Mouse (Mus musculus) MEL (cell line): Measurements from ENCODE around the gene Cdc42bpb. TPM values are rescaled to one million over a fixed set of nuclear protein-coding genes. Genes with fewer than 3 reads are reported as not detected.
A peak's percentile ranks its signal among the peaks of the same experiment; 100 is the strongest.

Source experiments
- DNase-seq: peaks from one replicate; pipeline ENCODE4 v3.0.0; 2011; ENCODE audit warnings: low read depth, low spot score
- H3K27ac ChIP-seq: 2 replicates; pipeline ENCODE4 v1.5.1; 2012; ENCODE audit warnings: low read depth, mild to moderate bottlenecking, control low read depth, low read length, moderate library complexity; ENCODE audit not compliant: control insufficient read depth
- H3K27me3 ChIP-seq, 2 experiments: fragments of 150-350 bp in 1 of 2; sonication (generic) in 1 of 2; 2 replicates each; pipeline ENCODE4 v1.6.1; 2012; ENCODE audit warnings: low read length in 2 of 2, mild to moderate bottlenecking in 2 of 2, improper control_type of control experiment in 1 of 2, moderate library complexity in 1 of 2; ENCODE audit not compliant: insufficient read depth in 2 of 2, control insufficient read depth in 1 of 2
- H3K36me3 ChIP-seq, 2 experiments: 2 replicates each; pipeline ENCODE4 v1.6.1; 2012 to 2014; ENCODE audit warnings: low read length in 2 of 2, improper control_type of control experiment in 1 of 2, inconsistent platforms in 1 of 2, mild to moderate bottlenecking in 1 of 2; ENCODE audit not compliant: insufficient read depth in 2 of 2, control insufficient read depth in 1 of 2
- H3K4me1 ChIP-seq, 2 experiments: fragments of 150-350 bp in 1 of 2; sonication (generic) in 1 of 2; 2 replicates each; pipeline ENCODE4 v1.6.1; 2012; ENCODE audit warnings: low read length in 2 of 2, improper control_type of control experiment in 1 of 2, mild to moderate bottlenecking in 1 of 2; ENCODE audit not compliant: insufficient read depth in 2 of 2, control insufficient read depth in 1 of 2
- H3K4me3 ChIP-seq, 2 experiments: fragments of 150-350 bp in 1 of 2; sonication (generic) in 1 of 2; 2 replicates each; pipeline ENCODE4 v1.5.1; 2012; ENCODE audit warnings: low read depth in 2 of 2, low read length in 2 of 2, mild to moderate bottlenecking in 2 of 2, moderate library complexity in 2 of 2, control low read depth in 1 of 2, improper control_type of control experiment in 1 of 2; ENCODE audit not compliant: control insufficient read depth in 1 of 2, insufficient read depth in 1 of 2
- H3K79me2 ChIP-seq: 2 replicates; pipeline ENCODE4 v1.6.1; 2012; ENCODE audit warnings: mild to moderate bottlenecking, low read length, moderate library complexity; ENCODE audit not compliant: control insufficient read depth, poor library complexity, insufficient read depth
- H3K9ac ChIP-seq: 2 replicates; pipeline ENCODE4 v1.6.1; 2012; ENCODE audit warnings: low read depth, mild to moderate bottlenecking, control low read depth, low read length, moderate library complexity; ENCODE audit not compliant: control insufficient read depth, poor library complexity, severe bottlenecking
- H3K9me3 ChIP-seq: fragments of 150-350 bp; sonication (generic); replicated peaks from 2 replicates; pipeline ENCODE4 v1.6.1; 2012; ENCODE audit warnings: mild to moderate bottlenecking, low read length, improper control_type of control experiment, moderate library complexity; ENCODE audit not compliant: insufficient read depth
- CHD1 ChIP-seq: IDR thresholded peaks from 2 replicates; pipeline ENCODE4 v1.6.1; 2012; ENCODE audit warnings: low read depth, mild to moderate bottlenecking, inconsistent platforms, low read length, improper control_type of control experiment
- CTCF ChIP-seq, 3 experiments: IDR thresholded peaks in 2 of 3; conservative IDR thresholded peaks in 1 of 3; 2 replicates each; pipeline ENCODE4 v1.5.1; 2011 to 2012; ENCODE audit warnings: low read length in 3 of 3, low read depth in 2 of 3, mild to moderate bottlenecking in 2 of 3, improper control_type of control experiment in 1 of 3, inconsistent platforms in 1 of 3, mixed read lengths in 1 of 3, moderate library complexity in 1 of 3; ENCODE audit not compliant: control insufficient read depth in 1 of 3, insufficient read depth in 1 of 3, poor library complexity in 1 of 3, severe bottlenecking in 1 of 3
- ELF1 ChIP-seq: IDR thresholded peaks from 2 replicates; pipeline ENCODE4 v1.6.1; 2014; ENCODE audit warnings: low read depth, mild to moderate bottlenecking, inconsistent platforms, low read length, improper control_type of control experiment, moderate library complexity
- ETS1 ChIP-seq: IDR thresholded peaks from 2 replicates; pipeline ENCODE4 v1.6.1; 2012; ENCODE audit warnings: low read depth, mild to moderate bottlenecking, inconsistent platforms, low read length, improper control_type of control experiment, moderate library complexity
- JUND ChIP-seq: IDR thresholded peaks from 2 replicates; pipeline ENCODE4 v1.6.1; 2011; ENCODE audit warnings: low read depth, mild to moderate bottlenecking, improper control_type of control experiment, low read length
- MAFK ChIP-seq: IDR thresholded peaks from 2 replicates; pipeline ENCODE4 v1.6.1; 2011; ENCODE audit warnings: low read depth, mild to moderate bottlenecking, low read length, improper control_type of control experiment, borderline replicate concordance
- MXI1 ChIP-seq: IDR thresholded peaks from 2 replicates; pipeline ENCODE4 v1.6.1; 2011; ENCODE audit warnings: mild to moderate bottlenecking, low read depth, low read length, improper control_type of control experiment
- POLR2AphosphoS2 ChIP-seq: IDR thresholded peaks from 2 replicates; pipeline ENCODE4 v1.6.1; 2011; ENCODE audit warnings: low read length, improper control_type of control experiment
- RAD21 ChIP-seq: IDR thresholded peaks from 2 replicates; pipeline ENCODE4 v1.6.1; 2011; ENCODE audit warnings: mild to moderate bottlenecking, low read depth, low read length, improper control_type of control experiment
- TCF12 ChIP-seq: IDR thresholded peaks from 2 replicates; pipeline ENCODE4 v1.6.1; 2014; ENCODE audit warnings: low read depth, mild to moderate bottlenecking, inconsistent platforms, low read length, improper control_type of control experiment, moderate library complexity
- UBTF ChIP-seq: IDR thresholded peaks from 2 replicates; pipeline ENCODE4 v1.6.1; 2012; ENCODE audit warnings: low read depth, mild to moderate bottlenecking, inconsistent platforms, low read length, improper control_type of control experiment, moderate library complexity, borderline replicate concordance; ENCODE audit not compliant: insufficient read depth
- ZKSCAN1 ChIP-seq: IDR thresholded peaks from 2 replicates; pipeline ENCODE4 v1.6.1; 2012; ENCODE audit warnings: low read depth, mild to moderate bottlenecking, inconsistent platforms, low read length, improper control_type of control experiment, moderate library complexity
- ZMIZ1 ChIP-seq: IDR thresholded peaks from 2 replicates; pipeline ENCODE4 v1.6.1; 2012; ENCODE audit warnings: low read depth, mild to moderate bottlenecking, inconsistent platforms, low read length, improper control_type of control experiment, moderate library complexity
- polyA plus RNA-seq, 2 experiments: library from polyadenylated mRNA; stranded (reverse) in 1 of 2; unstranded in 1 of 2; fragments of >175 nt in 1 of 2; fragments of >200 nt in 1 of 2; gene quantifications; 2 replicates each; pipeline versions ENCODE4 v1.2.1 to v1.2.4; 2012; ENCODE audit warnings: low replicate concordance in 2 of 2, low read depth in 1 of 2; ENCODE audit not compliant: insufficient read length in 2 of 2, insufficient read depth in 1 of 2, missing spikeins in 1 of 2
- total RNA-seq: library from RNA; depleted of rRNA; stranded (reverse); fragments of 300-350 nt; gene quantifications from 2 replicates; pipeline ENCODE4 v1.2.3, GENCODE M21; 2012

Gene Cdc42bpb
- total and polyA plus RNA-seq, 3 experiments = not detected

- DNase-seq = no peak
- H3K9ac ChIP-seq = no peak within 1 kb of the TSS
- H3K27ac ChIP-seq = no peak within 1 kb of the TSS
- peaks cover 0 to 5% of the 10 kb centered on the region in 2 experiments; a peak in 2 of 4 replicates for H3K36me3 ChIP-seq
- TF ChIP-seq ZKSCAN1 (no peak), ETS1 (no peak), ELF1 (no peak), ZMIZ1 (no peak), RAD21 (no peak), TCF12 (no peak), CTCF (IDR thresholded peaks at IDR 0.05 in 2 of 3, conservative IDR thresholded peaks at IDR 0.05 in 1 of 3; ENCODE audit: control insufficient read depth in 1 of 3, insufficient read depth in 1 of 3, low read depth in 2 of 3, low read length in 3 of 3, poor library complexity in 1 of 3, severe bottlenecking in 1 of 3) (no peak), POLR2AphosphoS2 (no peak), UBTF (no peak), CHD1 (no peak), JUND (no peak), MAFK (no peak)
- peaks cover 0 to 9% of the 10 kb centered on the region in 2 experiments; a peak in 2 of 4 replicates for H3K4me1 ChIP-seq
- H3K27me3 ChIP-seq = no peaks in the 10 kb centered on the region
- no peaks in the 10 kb centered on the region for H3K79me2 ChIP-seq
- H3K9me3 ChIP-seq = no peaks in the 10 kb centered on the region
- H3K4me3 ChIP-seq = no peak within 1 kb of the TSS
Measured at GRCm38 (mm10) chr12:111270629-111271277, 106.8 kb downstream of the Cdc42bpb start, which contains the start of gene Amn. Gene Amn, plus strand, starts transcription at chr12:111271095.

DNA sequence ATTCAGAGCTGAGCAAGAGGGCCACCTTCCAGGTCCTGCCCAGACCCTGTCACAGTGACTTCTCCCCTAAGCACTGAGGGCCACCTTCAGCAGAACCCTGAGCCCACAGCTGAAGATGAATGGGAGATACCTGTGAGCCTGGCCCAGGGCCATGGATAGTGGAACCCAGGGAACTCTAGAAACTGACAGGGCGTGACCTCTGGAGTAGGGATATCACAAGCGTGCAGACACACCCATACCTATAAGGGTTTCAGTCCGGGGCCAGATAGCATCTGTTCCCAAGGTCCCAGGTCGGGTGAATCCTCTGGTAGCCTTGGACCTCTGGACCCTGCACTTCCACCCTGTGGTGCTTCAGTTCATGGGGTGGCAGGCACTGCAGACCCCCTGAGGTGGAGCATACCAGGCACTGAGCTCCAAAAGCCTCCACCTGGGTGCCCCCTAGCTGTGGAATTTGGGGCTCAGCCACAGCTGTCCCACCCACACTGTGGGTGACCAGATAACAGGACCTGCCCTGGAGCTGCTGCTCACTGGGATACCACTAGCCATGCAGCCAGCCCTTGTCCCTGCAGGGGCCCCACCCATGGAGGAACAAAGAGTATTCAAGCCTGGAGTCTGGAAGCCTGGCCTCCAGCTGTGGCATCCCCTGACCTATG, 109.7 kb downstream of the Cdc42bpb start:
- Histone ChIP-seq H3K79me2 (no peaks in the 10 kb centered on the region), H3K9ac (no peak overlapping the region), H3K27me3 (no peaks in the 10 kb centered on the region), H3K27ac (no peak overlapping the region), H3K9me3 (no peaks in the 10 kb centered on the region), H3K36me3 (peaks cover 0 to 5% of the 10 kb centered on the region in 2 experiments; a peak in 3 of 4 replicates), H3K4me1 (peaks cover 0 to 9% of the 10 kb centered on the region in 2 experiments; a peak in 2 of 4 replicates), H3K4me3 (no peak overlapping the region)
- TF ChIP-seq CTCF (IDR thresholded peaks at IDR 0.05 in 2 of 3, conservative IDR thresholded peaks at IDR 0.05 in 1 of 3; ENCODE audit: control insufficient read depth in 1 of 3, insufficient read depth in 1 of 3, low read depth in 2 of 3, low read length in 3 of 3, poor library complexity in 1 of 3, severe bottlenecking in 1 of 3) = peak in 2 of 3 experiments; percentile 1 to 7; a peak in 1 of 6 replicates
- TF ChIP-seq MXI1 = no peak
- peak; percentile 13 for DNase-seq
